Comparison of ENCODE assay signal across 9 mouse cellular contexts in genomic region chr1:38438447-38438846, GRCm38 (mm10).
DNase-seq lines count a peak whose midpoint lies in the region; ATAC-seq lines count a peak whose summit lies in the region.
"Had no signal": no experiment of that assay in that cellular context is flagged by ENCODE, and none has a peak within 500 bp of the region (broad histone marks: within the 10 kb centered on the region; RNA-seq: fewer than 3 reads in every experiment).

No protein-coding gene starts in this region.

- H3K4me3 ChIP-seq in heart, embryonic 16.5 days (ENCODE audit: low read length) = no peak overlapping the region
- H3K4me3 ChIP-seq in forebrain, embryonic 14.5 days (ENCODE audit: low read depth, low read length) = no peak overlapping the region
- no peak overlapping the region for H3K4me3 ChIP-seq in neural tube, embryonic 12.5 days
- H3K4me3 ChIP-seq: embryonic facial prominence, embryonic 12.5 days had no signal

- H3K36me3 ChIP-seq in heart, embryonic 16.5 days (ENCODE audit: control insufficient read depth, insufficient read depth) = no peaks in the 10 kb centered on the region
- no peaks in the 10 kb centered on the region for H3K36me3 ChIP-seq in forebrain, embryonic 14.5 days (ENCODE audit: control insufficient read depth, insufficient read depth, low read length)
- H3K36me3 ChIP-seq in neural tube, embryonic 12.5 days = no peaks in the 10 kb centered on the region
- H3K36me3 ChIP-seq: embryonic facial prominence, embryonic 12.5 days had no signal

- no peak for ATAC-seq in heart, embryonic 16.5 days (replicated peaks; ENCODE audit: extremely low read depth, insufficient read depth, low FRiP score)
- peak; percentile 92 for ATAC-seq in forebrain, embryonic 14.5 days
- ATAC-seq in neural tube, embryonic 12.5 days (ENCODE audit: low FRiP score, low read depth) = 0 out of 2 replicates have a peak, but pooled peaks have one; percentile 25
- ATAC-seq in activated CD4-positive, CD25-positive, alpha-beta regulatory T cell, adult 4 months = no peak

- peak overlapping the region; percentile 10; the same call in 1 of the 2 replicates for H3K4me2 ChIP-seq in heart, embryonic 16.5 days (ENCODE audit: low read depth, low read length)
- H3K4me2 ChIP-seq in forebrain, embryonic 14.5 days (ENCODE audit: low read length) = peak overlapping the region; percentile 34; the same call in 1 of the 2 replicates
- peak overlapping the region; percentile 25; the same call in 1 of the 2 replicates for H3K4me2 ChIP-seq in neural tube, embryonic 12.5 days (replicated peaks)
- H3K4me2 ChIP-seq: embryonic facial prominence, embryonic 12.5 days had no signal

- H3K4me1 ChIP-seq in heart, embryonic 16.5 days (ENCODE audit: control insufficient read depth, insufficient read depth, low read length) = peaks cover 31% of the 10 kb centered on the region
- H3K4me1 ChIP-seq in forebrain, embryonic 14.5 days (ENCODE audit: control insufficient read depth, insufficient read depth, low read length) = peaks cover 55% of the 10 kb centered on the region
- peaks cover 64% of the 10 kb centered on the region for H3K4me1 ChIP-seq in neural tube, embryonic 12.5 days

- H3K9ac ChIP-seq in heart, embryonic 16.5 days (ENCODE audit: low read length) = no peak overlapping the region
- 0 out of 2 replicates have a peak overlapping the region, but pooled peaks have one; percentile 7 for H3K9ac ChIP-seq in forebrain, embryonic 14.5 days (ENCODE audit: low read length)
- H3K9ac ChIP-seq in neural tube, embryonic 12.5 days = no peak overlapping the region
- H3K9ac ChIP-seq: embryonic facial prominence, embryonic 12.5 days had no signal

- no peaks in the 10 kb centered on the region for H3K27me3 ChIP-seq in heart, embryonic 16.5 days (ENCODE audit: control insufficient read depth, insufficient read depth, low read length)
- H3K27me3 ChIP-seq in forebrain, embryonic 14.5 days (replicated peaks; ENCODE audit: control insufficient read depth, insufficient read depth, low read length) = no peaks in the 10 kb centered on the region
- H3K27me3 ChIP-seq in neural tube, embryonic 12.5 days (replicated peaks) = no peaks in the 10 kb centered on the region
- H3K27me3 ChIP-seq: embryonic facial prominence, embryonic 12.5 days had no signal

- no peak overlapping the region; the same call in 1 of the 2 replicates for H3K27ac ChIP-seq in heart, embryonic 16.5 days (ENCODE audit: low read length)
- H3K27ac ChIP-seq in forebrain, embryonic 14.5 days (ENCODE audit: low read depth, low read length) = peak overlapping the region; percentile 83
- no peak overlapping the region; the same call in 1 of the 2 replicates for H3K27ac ChIP-seq in neural tube, embryonic 12.5 days
- H3K27ac ChIP-seq: embryonic facial prominence, embryonic 12.5 days had no signal

- no peak for DNase-seq in heart, postnatal 14 days
- peak; percentile 90 for DNase-seq in forebrain, embryonic 14.5 days (ENCODE audit: low spot score)
- peak; percentile 69 to 92 for DNase-seq in layer of hippocampus, postnatal 14 days (ENCODE audit: low spot score in 2 of 2)
- no peak for DNase-seq in liver
- no peak for DNase-seq in urinary bladder, postnatal 25 days (ENCODE audit: low spot score)

- 38% methylated on average over 4 of the region's 4 CpGs for WGBS in heart, embryonic 16.5 days
- 14% methylated on average over 4 of the region's 4 CpGs for WGBS in forebrain, embryonic 14.5 days
- WGBS in neural tube, embryonic 12.5 days = 12% methylated on average over 4 of the region's 4 CpGs

- intact Hi-C loops in heart, postnatal 14 days (cut with DNase I) = no loop called here

- no peaks in the 10 kb centered on the region for H3K9me3 ChIP-seq in heart, embryonic 16.5 days (replicated peaks; ENCODE audit: control insufficient read depth, low read length)
- H3K9me3 ChIP-seq in forebrain, embryonic 14.5 days (replicated peaks; ENCODE audit: control insufficient read depth, low read length) = no peaks in the 10 kb centered on the region
- no peaks in the 10 kb centered on the region for H3K9me3 ChIP-seq in neural tube, embryonic 12.5 days
- H3K9me3 ChIP-seq: embryonic facial prominence, embryonic 12.5 days had no signal

Comparison
In these comparisons a context has a peak if more than half of its experiments do, and no peak if none do; other contexts are left out.
1. ATAC-seq: peak in forebrain, embryonic 14.5 days (single experiment) and neural tube, embryonic 12.5 days (single experiment); none in heart, embryonic 16.5 days (single experiment) and activated CD4-positive, CD25-positive, alpha-beta regulatory T cell, adult 4 months (single experiment).
2. DNase-seq: peak in forebrain, embryonic 14.5 days (single experiment) and layer of hippocampus, postnatal 14 days (2 of 2); none in heart, postnatal 14 days (0 of 2), liver (single experiment) and urinary bladder, postnatal 25 days (single experiment).
3. Peak in every context shown above with its lines, with median percentiles within 50 percentile points of each other: H3K4me2 ChIP-seq.